Comparison of ENCODE assay signal across 8 mouse cellular contexts in the genomic region with DNA sequence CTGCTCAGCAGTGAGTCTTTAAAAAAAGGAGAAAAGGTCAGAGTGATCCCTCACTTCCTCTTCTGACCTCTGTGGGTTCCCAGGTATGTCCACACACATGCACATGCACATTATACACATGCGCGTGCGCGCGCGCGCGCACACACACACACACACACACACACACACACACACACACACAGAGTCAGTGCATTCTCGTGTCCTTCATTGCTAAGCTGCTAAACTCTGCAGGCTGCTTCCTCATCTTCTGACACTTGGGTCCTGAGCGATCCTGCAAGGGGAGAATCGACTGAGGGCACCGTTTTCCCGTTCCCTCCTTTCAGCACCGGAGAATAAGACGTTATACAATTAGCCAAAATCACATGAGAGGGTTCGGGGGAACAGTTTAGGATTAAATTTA. TPM values are rescaled to one million over a fixed set of nuclear protein-coding genes. Genes with fewer than 3 reads are reported as not detected.
DNase-seq lines count a peak whose midpoint lies in the region; ATAC-seq lines count a peak whose summit lies in the region.

No protein-coding gene starts in this region.

- H3K9ac ChIP-seq in hindbrain, embryonic 16.5 days (ENCODE audit: low read depth, low read length): peak overlapping the region; percentile 68
- H3K9ac ChIP-seq in stomach, embryonic 14.5 days (replicated peaks; ENCODE audit: low read depth, low read length): 0 out of 2 replicates have a peak overlapping the region, but pooled peaks have one; percentile 14

- H3K27me3 ChIP-seq in hindbrain, embryonic 16.5 days (replicated peaks; ENCODE audit: control insufficient read depth, insufficient read depth, low read length): no peaks in the 10 kb centered on the region
- H3K27me3 ChIP-seq in megakaryocyte, embryonic 14.5 days (replicated peaks): peaks cover 3% of the 10 kb centered on the region
- H3K27me3 ChIP-seq in stomach, embryonic 14.5 days (ENCODE audit: control insufficient read depth, insufficient read depth, low read length): no peaks in the 10 kb centered on the region

- H3K4me1 ChIP-seq in hindbrain, embryonic 16.5 days (ENCODE audit: control insufficient read depth, insufficient read depth, low read depth, low read length): peaks cover 15% of the 10 kb centered on the region
- peaks cover 40% of the 10 kb centered on the region for H3K4me1 ChIP-seq in megakaryocyte, embryonic 14.5 days
- H3K4me1 ChIP-seq in stomach, embryonic 14.5 days (ENCODE audit: control insufficient read depth, insufficient read depth, low read length): 0 out of 2 replicates have a peak, but pooled peaks cover 6% of the 10 kb centered on the region

- ATAC-seq in hindbrain, embryonic 16.5 days: peak; percentile 24
- ATAC-seq in stomach, embryonic 14.5 days (ENCODE audit: insufficient number of reproducible peaks, insufficient read depth, low FRiP score, low read depth): no peak

- peak overlapping the region; percentile 88 for H3K27ac ChIP-seq in hindbrain, embryonic 16.5 days (ENCODE audit: low read depth, low read length)
- peak overlapping the region; percentile 88 for H3K27ac ChIP-seq in stomach, embryonic 14.5 days (ENCODE audit: low read length)

- no peaks in the 10 kb centered on the region for H3K36me3 ChIP-seq in hindbrain, embryonic 16.5 days (ENCODE audit: control insufficient read depth, insufficient read depth, low read length)
- H3K36me3 ChIP-seq in megakaryocyte, embryonic 14.5 days (replicated peaks; ENCODE audit: low read length): peaks cover 2% of the 10 kb centered on the region
- no peaks in the 10 kb centered on the region for H3K36me3 ChIP-seq in stomach, embryonic 14.5 days (ENCODE audit: control insufficient read depth, insufficient read depth, low read length)

- peak overlapping the region; percentile 44 for H3K4me3 ChIP-seq in hindbrain, embryonic 16.5 days (ENCODE audit: low read length)
- peak overlapping the region; percentile 95 for H3K4me3 ChIP-seq in megakaryocyte, embryonic 14.5 days (replicated peaks)
- H3K4me3 ChIP-seq in stomach, embryonic 14.5 days (ENCODE audit: low read depth, low read length): peak overlapping the region; percentile 37

- DNase-seq in spleen, adult 12 weeks (ENCODE audit: low spot score): peak; percentile 15
- no peak for DNase-seq in spleen, postnatal 14 days (ENCODE audit: low spot score in 2 of 2)
- peak; percentile 35 for DNase-seq in embryo, embryonic 9.5 days (ENCODE audit: extremely low spot score)
- DNase-seq in gastrocnemius, adult 18-20 months (ENCODE audit: low spot score): no peak
- DNase-seq in kidney, adult 11 months: no peak

- peak overlapping the region; percentile 87 for H3K4me2 ChIP-seq in hindbrain, embryonic 16.5 days (ENCODE audit: low read length)
- H3K4me2 ChIP-seq in stomach, embryonic 14.5 days (replicated peaks; ENCODE audit: low read depth, low read length): peak overlapping the region; percentile 81

- no peaks in the 10 kb centered on the region for H3K9me3 ChIP-seq in hindbrain, embryonic 16.5 days (ENCODE audit: control insufficient read depth, low read length)
- 0 out of 2 replicates have a peak, but pooled peaks cover 3% of the 10 kb centered on the region for H3K9me3 ChIP-seq in megakaryocyte, embryonic 14.5 days
- no peaks in the 10 kb centered on the region for H3K9me3 ChIP-seq in stomach, embryonic 14.5 days (ENCODE audit: control insufficient read depth, low read depth, low read length)

- 17% methylated on average over 16 of the region's 16 CpGs for WGBS in hindbrain, embryonic 16.5 days
- WGBS in stomach, embryonic 14.5 days: 23% methylated on average over 16 of the region's 16 CpGs

RNA-seq across cellular contexts. Expression of a gene that starts 20.3 kb away (rescaled TPM):
- polyA plus RNA-seq in hindbrain, embryonic 16.5 days (2015; fragmentation: Nextera tagmentation; extraction: Ambion mirVana): 10.1 and 11.8 TPM in 2 replicates
- polyA plus RNA-seq in megakaryocyte, embryonic 14.5 days (2012; ENCODE audit: insufficient read depth, low replicate concordance): 101 and 202 TPM in 2 replicates
- polyA plus RNA-seq in stomach, embryonic 14.5 days (2014; fragmentation: Nextera tagmentation; extraction: Ambion mirVana): 16.2 and 16.9 TPM in 2 replicates
- 10 to 100 TPM; 21.4 to 21.9 TPM for total RNA-seq in gastrocnemius, adult 18-20 months (2021)

RNA-seq across cellular contexts. Expression of a gene that starts 47.2 kb away (rescaled TPM):
- 42.9 and 51.5 TPM in 2 replicates for polyA plus RNA-seq in hindbrain, embryonic 16.5 days (2015; fragmentation: Nextera tagmentation; extraction: Ambion mirVana)
- 4.7 and 17.1 TPM in 2 replicates for polyA plus RNA-seq in megakaryocyte, embryonic 14.5 days (2012; ENCODE audit: insufficient read depth, low replicate concordance)
- 94.9 and 98.0 TPM in 2 replicates for polyA plus RNA-seq in stomach, embryonic 14.5 days (2014; fragmentation: Nextera tagmentation; extraction: Ambion mirVana)
- 1 to 10 TPM in 1 of 2 experiments, under 1 TPM in 1; 0.90 to 1.1 TPM for total RNA-seq in gastrocnemius, adult 18-20 months (2021)

RNA-seq across cellular contexts. Expression of a gene that starts 59.8 kb away (rescaled TPM):
- 0.34 and 0.45 TPM in 2 replicates for polyA plus RNA-seq in hindbrain, embryonic 16.5 days (2015; fragmentation: Nextera tagmentation; extraction: Ambion mirVana)
- 1.1 TPM in 1 of 2 replicates, not detected in the other for polyA plus RNA-seq in megakaryocyte, embryonic 14.5 days (2012; ENCODE audit: insufficient read depth, low replicate concordance)
- polyA plus RNA-seq in stomach, embryonic 14.5 days (2014; fragmentation: Nextera tagmentation; extraction: Ambion mirVana): 0.29 and 0.32 TPM in 2 replicates
- total RNA-seq in gastrocnemius, adult 18-20 months (2021): under 1 TPM; 0.55 to 0.62 TPM

Comparison
In these comparisons a context has a peak if more than half of its experiments do, and no peak if none do; other contexts are left out.
1. DNase-seq: peak in spleen, adult 12 weeks (single experiment) and embryo, embryonic 9.5 days (single experiment); none in spleen, postnatal 14 days (0 of 2), gastrocnemius, adult 18-20 months (single experiment) and kidney, adult 11 months (single experiment).
2. H3K4me3 ChIP-seq: peak in every context shown above with its lines; median percentile 95 in megakaryocyte, embryonic 14.5 days; 44 in hindbrain, embryonic 16.5 days; 37 in stomach, embryonic 14.5 days.